Mouse (Mus musculus): ENCODE measurements around the gene Sh2b3. TPM values are rescaled to one million over a fixed set of nuclear protein-coding genes. Genes with fewer than 3 reads are reported as not detected.
A peak's percentile ranks its signal among the peaks of the same experiment; 100 is the strongest.

Sh2b3 gene
- 20.5 and 21.2 TPM in 2 replicates for polyA plus RNA-seq (2015; fragmentation: Nextera tagmentation; extraction: Ambion mirVana)

DNA sequence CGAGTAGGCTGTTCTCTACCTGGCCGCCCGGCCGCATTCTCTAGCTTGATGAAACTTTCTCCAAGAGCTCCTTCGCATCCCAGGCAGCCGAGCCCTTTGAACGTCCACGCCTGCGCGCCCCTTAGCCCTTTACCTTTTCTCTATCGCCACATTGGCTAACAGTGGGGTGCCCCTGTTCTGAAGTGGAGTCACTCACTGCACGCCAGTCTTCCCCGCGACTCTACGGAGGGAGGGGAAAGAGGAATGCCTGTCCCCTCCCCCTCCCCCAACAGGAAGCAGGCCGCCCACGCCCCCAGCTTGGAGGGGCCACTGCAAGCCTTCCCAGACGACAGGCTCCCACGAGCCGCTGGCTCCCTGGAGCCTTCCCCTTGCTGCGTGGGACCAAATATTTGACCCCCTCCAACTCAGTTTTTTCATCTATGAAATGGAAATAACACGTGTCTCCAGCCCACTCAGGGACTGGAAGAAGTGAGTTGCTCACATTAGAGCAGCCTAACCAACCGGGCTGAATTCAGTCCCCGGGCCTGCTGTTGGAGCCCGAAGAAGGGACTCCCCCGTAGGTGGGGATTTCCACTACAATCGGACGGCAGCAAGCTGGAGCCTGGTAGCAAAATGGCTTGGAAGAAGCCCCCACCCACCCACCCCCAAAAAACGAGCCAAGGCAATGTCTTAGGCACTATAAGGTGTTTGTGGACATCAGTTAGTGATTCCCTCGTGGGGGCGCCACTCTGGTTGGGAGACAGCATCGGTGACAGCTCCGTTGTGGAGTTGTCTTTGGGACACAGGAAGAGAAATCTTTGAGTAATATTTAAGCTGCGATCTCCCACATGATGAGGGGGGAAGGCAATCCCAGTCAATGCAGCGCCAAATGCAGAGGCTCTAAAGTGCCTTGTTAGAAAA is at the start of gene Sh2b3:
Gene Sh2b3 (minus strand): TSS at position 206 of the 900 bp plus-strand sequence.
- 2% methylated on average over 35 of the region's 35 CpGs for WGBS
- peaks cover 63% of the 10 kb centered on the region for H3K4me1 ChIP-seq
- peak within 1 kb of the TSS; percentile 88 for H3K27ac ChIP-seq

DNA sequence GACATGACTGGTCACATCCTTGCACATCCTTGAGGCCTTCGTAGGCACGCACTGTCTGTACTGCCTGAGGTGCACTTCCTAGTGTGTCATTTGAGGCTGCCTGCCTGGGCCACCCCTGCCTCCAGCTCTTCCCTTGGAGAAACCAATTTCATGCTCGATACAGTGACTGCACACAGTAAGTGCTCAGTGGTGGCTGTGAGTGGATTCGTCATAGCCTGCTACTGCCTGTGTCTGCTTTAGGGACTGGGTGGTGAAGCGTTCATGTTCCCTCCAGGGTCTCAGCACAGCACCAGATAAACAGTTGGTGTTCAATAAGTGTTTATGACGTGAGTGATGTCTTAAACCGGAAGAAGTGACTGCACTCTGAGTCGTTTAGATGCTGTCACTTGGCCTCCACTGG is 45.9 kb upstream of the Sh2b3 start:
- no peaks in the 10 kb centered on the region for H3K9me3 ChIP-seq
- H3K4me1 ChIP-seq: no peaks in the 10 kb centered on the region
- no peaks in the 10 kb centered on the region for H3K36me3 ChIP-seq
- H3K4me3 ChIP-seq: no peak overlapping the region
- no peak overlapping the region for H3K4me2 ChIP-seq
- H3K27me3 ChIP-seq: no peaks in the 10 kb centered on the region
- no peak for ATAC-seq (ENCODE audit: borderline replicate concordance, extremely low read depth, low FRiP score, low TSS enrichment)
- H3K9ac ChIP-seq: no peak overlapping the region
- WGBS: 64% methylated on average over 8 of the region's 8 CpGs
- no peak overlapping the region for H3K27ac ChIP-seq

More for the DNA sequence above, at the start of gene Sh2b3:
- ATAC-seq (ENCODE audit: borderline replicate concordance, extremely low read depth, low FRiP score, low TSS enrichment): peak; percentile 13; the same call in 1 of the 2 replicates
- Histone ChIP-seq H3K9ac (peak within 1 kb of the TSS; percentile 67), H3K4me3 (peak within 1 kb of the TSS; percentile 87), H3K27me3 (0 out of 2 replicates have a peak, but pooled peaks cover 3% of the 10 kb centered on the region), H3K36me3 (no peaks in the 10 kb centered on the region), H3K4me2 (peak within 1 kb of the TSS; percentile 83), H3K9me3 (no peaks in the 10 kb centered on the region)

DNA sequence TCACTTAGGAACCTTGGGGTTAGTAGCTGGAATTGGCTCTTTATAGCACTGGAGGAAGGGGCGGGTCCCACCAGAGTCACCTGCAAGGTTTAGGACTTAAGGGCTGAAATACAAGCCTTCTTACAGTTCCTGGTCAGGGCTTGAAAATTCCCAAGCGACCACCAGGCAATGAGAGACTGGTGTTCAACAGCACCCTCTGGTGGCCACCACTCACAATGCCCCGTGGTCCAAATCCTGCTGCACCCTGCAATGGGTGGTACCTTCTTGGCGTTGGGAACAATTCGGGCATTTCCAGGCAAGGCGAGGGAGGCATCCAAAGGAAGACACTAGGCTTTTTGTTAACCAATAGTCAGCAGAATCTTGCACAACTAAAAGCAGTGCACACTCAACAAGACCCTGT is 41.8 kb upstream of the Sh2b3 start:
- no peak overlapping the region for H3K4me3 ChIP-seq
- H3K27me3 ChIP-seq: no peaks in the 10 kb centered on the region
- H3K4me2 ChIP-seq: no peak overlapping the region
- no peak overlapping the region for H3K9ac ChIP-seq
- no peak overlapping the region for H3K27ac ChIP-seq
- no peaks in the 10 kb centered on the region for H3K36me3 ChIP-seq
- no peak for ATAC-seq (ENCODE audit: borderline replicate concordance, extremely low read depth, low FRiP score, low TSS enrichment)
- H3K4me1 ChIP-seq: no peaks in the 10 kb centered on the region
- H3K9me3 ChIP-seq: no peaks in the 10 kb centered on the region
- 58% methylated on average over 6 of the region's 6 CpGs for WGBS

DNA sequence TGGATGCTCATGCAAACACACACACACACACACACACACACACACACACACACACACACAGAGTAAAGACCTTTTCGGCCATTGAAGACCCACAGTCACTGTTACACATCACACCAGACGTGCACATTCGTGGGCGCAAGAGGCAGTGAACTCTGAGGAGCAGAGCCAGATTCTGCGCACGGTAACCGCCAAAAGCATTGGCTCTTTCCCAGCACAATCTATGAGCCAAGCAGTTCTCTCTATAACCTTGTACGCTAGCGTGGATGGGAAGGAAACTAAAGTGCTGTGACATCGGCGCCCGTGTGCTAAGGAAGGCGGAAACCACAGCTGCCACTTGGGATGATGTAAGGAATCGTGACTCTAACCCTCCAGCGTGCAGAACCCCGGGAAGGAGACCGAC is 41.3 kb upstream of the Sh2b3 start:
- WGBS: 79% methylated on average over 17 of the region's 17 CpGs

DNA sequence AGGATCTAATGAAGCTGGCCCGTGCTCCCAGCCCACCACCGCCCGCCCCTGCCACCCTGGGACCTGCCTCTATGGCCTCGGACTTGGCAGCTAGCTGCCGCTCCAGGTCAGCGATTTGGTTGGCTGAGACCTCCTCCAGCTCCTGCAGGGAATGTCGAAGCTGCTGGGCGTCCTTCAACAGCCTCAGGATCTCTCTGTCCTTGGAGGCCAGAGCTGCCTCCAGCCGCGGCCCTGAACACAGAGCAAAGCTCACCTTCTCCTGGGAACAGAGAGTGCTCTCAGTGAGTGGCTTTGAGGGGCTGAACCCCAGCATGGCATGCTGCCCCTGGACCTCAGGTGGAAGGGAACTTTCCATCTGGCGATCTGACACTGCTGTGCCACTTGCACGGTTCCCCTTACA is 39.5 kb upstream of the Sh2b3 start:
- no peaks in the 10 kb centered on the region for H3K36me3 ChIP-seq
- H3K27me3 ChIP-seq: no peaks in the 10 kb centered on the region
- H3K9me3 ChIP-seq: no peaks in the 10 kb centered on the region
- ATAC-seq (ENCODE audit: borderline replicate concordance, extremely low read depth, low FRiP score, low TSS enrichment): no peak
- H3K4me2 ChIP-seq: no peak overlapping the region
- H3K27ac ChIP-seq: no peak overlapping the region
- H3K4me3 ChIP-seq: no peak overlapping the region
- H3K4me1 ChIP-seq: no peaks in the 10 kb centered on the region
- 82% methylated on average over 12 of the region's 12 CpGs for WGBS
- no peak overlapping the region for H3K9ac ChIP-seq

More for the DNA sequence above, 41.3 kb upstream of the Sh2b3 start:
- Histone ChIP-seq H3K9me3 (no peaks in the 10 kb centered on the region), H3K9ac (no peak overlapping the region), H3K27ac (no peak overlapping the region), H3K4me3 (no peak overlapping the region), H3K27me3 (no peaks in the 10 kb centered on the region), H3K4me2 (no peak overlapping the region), H3K36me3 (no peaks in the 10 kb centered on the region), H3K4me1 (no peaks in the 10 kb centered on the region)
- ATAC-seq (ENCODE audit: borderline replicate concordance, extremely low read depth, low FRiP score, low TSS enrichment): no peak

DNA sequence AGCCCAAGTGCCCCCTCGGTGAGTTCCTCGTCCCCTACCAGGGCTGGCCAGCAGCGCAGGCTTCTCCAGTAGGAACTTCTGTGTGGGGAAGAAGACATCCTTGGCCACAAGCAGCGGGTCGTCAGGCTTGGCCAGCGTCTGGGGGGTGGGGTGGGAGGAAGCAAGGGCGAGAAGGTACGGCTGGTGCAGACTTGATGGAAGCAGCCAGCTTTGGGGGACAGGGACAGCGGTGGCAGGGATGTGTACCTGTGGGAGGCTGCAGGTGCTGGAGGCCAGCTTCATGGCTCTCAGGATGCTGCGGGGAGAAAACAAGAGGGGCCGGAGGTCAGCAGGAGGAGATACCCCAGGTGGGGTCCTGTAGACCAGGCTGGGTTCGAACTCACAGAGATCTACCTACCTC is 37.6 kb upstream of the Sh2b3 start:
- Histone ChIP-seq H3K9me3 (no peaks in the 10 kb centered on the region), H3K4me1 (no peaks in the 10 kb centered on the region), H3K9ac (no peak overlapping the region), H3K27me3 (no peaks in the 10 kb centered on the region), H3K4me2 (no peak overlapping the region), H3K27ac (no peak overlapping the region), H3K36me3 (no peaks in the 10 kb centered on the region), H3K4me3 (no peak overlapping the region)
- no peak for ATAC-seq (ENCODE audit: borderline replicate concordance, extremely low read depth, low FRiP score, low TSS enrichment)
- 78% methylated on average over 12 of the region's 12 CpGs for WGBS

DNA sequence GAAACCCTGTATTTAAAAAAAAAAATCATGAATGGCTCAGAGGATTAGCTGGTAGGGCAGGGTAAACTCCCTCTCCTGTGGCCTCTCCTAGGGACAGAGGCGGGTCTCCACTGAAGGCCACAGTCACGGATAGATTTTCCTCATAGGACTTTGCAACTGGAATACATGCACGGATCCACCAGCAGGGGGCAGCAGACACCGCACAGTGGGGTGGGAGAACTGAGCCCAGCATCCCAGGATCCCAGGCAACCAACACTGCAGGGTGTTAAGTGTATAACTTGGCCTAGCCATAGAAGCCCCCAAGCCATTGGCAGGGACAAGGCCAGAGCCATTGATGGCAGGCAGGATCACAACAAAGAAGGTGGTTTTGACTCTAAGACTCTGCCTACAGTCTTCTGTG is 34.7 kb upstream of the Sh2b3 start:
- Histone ChIP-seq H3K9me3 (no peaks in the 10 kb centered on the region), H3K36me3 (no peaks in the 10 kb centered on the region), H3K27ac (no peak overlapping the region), H3K4me3 (no peak overlapping the region), H3K27me3 (no peaks in the 10 kb centered on the region), H3K4me1 (no peaks in the 10 kb centered on the region), H3K4me2 (no peak overlapping the region), H3K9ac (no peak overlapping the region)
- 13% methylated on average over 4 of the region's 4 CpGs for WGBS
- ATAC-seq (ENCODE audit: borderline replicate concordance, extremely low read depth, low FRiP score, low TSS enrichment): 0 out of 2 replicates have a peak, but pooled peaks have one; percentile 35

DNA sequence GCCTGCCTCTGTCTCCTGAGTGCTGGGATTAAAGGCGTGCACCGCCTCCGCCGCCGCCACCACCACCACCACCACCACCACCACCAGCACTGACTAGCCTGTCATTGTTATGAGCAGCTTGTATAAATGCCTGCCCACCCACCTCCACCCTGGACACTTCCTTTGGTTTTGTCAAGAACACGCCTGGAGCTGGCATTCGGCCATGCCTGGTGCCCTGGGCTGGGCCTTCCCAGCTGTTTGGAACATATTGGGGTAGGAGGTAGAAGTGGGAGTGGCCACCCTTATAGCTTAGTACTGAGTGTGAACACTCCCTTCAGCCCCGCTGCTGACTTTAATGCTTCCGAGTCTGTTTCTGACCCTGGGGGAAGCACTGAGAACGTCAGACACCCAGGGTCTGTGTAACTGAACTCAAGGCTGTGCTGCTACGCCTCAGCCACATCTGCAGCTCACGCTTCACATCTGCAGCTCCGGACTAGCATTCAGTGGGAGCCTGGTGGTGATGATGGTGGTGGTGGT is 34.1 kb upstream of the Sh2b3 start:
- H3K4me3 ChIP-seq: no peak overlapping the region
- H3K9ac ChIP-seq: no peak overlapping the region
- no peaks in the 10 kb centered on the region for H3K4me1 ChIP-seq
- WGBS: 79% methylated on average over 13 of the region's 13 CpGs
- H3K36me3 ChIP-seq: no peaks in the 10 kb centered on the region
- H3K9me3 ChIP-seq: no peaks in the 10 kb centered on the region
- no peak; the same call in 1 of the 2 replicates for ATAC-seq (ENCODE audit: borderline replicate concordance, extremely low read depth, low FRiP score, low TSS enrichment)
- no peaks in the 10 kb centered on the region for H3K27me3 ChIP-seq
- no peak overlapping the region for H3K4me2 ChIP-seq
- peak overlapping the region; percentile 15; the same call in 1 of the 2 replicates for H3K27ac ChIP-seq

DNA sequence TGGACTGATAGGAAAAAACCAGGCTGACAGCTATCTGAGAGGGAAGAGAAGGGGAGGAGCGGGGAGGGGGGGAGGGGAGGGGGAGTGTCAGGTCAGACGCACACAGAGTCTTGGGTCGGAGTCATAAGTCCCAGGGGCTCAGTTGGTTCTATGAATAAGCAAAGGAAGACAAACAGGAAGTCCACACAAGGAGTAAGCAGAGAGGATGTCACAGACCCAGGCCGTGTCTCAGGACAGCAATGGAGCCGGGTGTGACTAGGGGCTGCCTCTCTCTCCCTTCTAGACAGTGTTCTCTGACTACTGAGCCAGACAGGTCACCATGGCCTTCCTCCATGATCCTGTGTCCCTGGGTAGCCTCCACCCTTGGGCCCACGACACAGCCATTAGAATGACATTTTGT is 33.4 kb upstream of the Sh2b3 start:
- no peak overlapping the region for H3K4me3 ChIP-seq
- H3K4me2 ChIP-seq: no peak overlapping the region
- no peaks in the 10 kb centered on the region for H3K36me3 ChIP-seq
- H3K4me1 ChIP-seq: no peaks in the 10 kb centered on the region
- no peak for ATAC-seq (ENCODE audit: borderline replicate concordance, extremely low read depth, low FRiP score, low TSS enrichment)
- H3K27ac ChIP-seq: peak overlapping the region; percentile 15; the same call in 1 of the 2 replicates
- 51% methylated on average over 6 of the region's 6 CpGs for WGBS
- no peaks in the 10 kb centered on the region for H3K9me3 ChIP-seq
- no peak overlapping the region for H3K9ac ChIP-seq
- no peaks in the 10 kb centered on the region for H3K27me3 ChIP-seq

DNA sequence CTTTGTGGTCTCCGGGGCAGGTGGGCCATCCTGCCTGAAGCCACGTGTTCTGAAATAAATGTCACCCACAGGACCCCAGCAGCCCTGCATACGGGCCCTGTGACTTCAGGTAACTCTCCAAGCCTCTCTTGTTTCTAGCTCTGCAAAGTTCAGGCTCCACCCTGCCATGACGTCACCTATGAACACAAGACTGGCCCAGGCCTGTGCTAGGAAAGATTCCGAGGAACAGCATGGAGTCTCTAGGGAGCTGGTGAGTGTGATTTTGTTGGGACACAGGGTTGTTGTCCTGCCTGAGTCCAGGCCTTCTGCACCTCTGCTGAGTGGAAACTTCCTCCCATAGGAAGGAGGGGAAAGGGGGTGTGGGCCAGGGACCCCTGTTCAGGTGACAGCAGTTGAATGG is 30.5 kb upstream of the Sh2b3 start:
- WGBS: 60% methylated on average over 5 of the region's 5 CpGs
- Histone ChIP-seq H3K27ac (no peak overlapping the region), H3K4me3 (no peak overlapping the region), H3K36me3 (no peaks in the 10 kb centered on the region), H3K9me3 (no peaks in the 10 kb centered on the region), H3K27me3 (no peaks in the 10 kb centered on the region), H3K4me2 (no peak overlapping the region), H3K4me1 (no peaks in the 10 kb centered on the region), H3K9ac (no peak overlapping the region)
- no peak for ATAC-seq (ENCODE audit: borderline replicate concordance, extremely low read depth, low FRiP score, low TSS enrichment)

DNA sequence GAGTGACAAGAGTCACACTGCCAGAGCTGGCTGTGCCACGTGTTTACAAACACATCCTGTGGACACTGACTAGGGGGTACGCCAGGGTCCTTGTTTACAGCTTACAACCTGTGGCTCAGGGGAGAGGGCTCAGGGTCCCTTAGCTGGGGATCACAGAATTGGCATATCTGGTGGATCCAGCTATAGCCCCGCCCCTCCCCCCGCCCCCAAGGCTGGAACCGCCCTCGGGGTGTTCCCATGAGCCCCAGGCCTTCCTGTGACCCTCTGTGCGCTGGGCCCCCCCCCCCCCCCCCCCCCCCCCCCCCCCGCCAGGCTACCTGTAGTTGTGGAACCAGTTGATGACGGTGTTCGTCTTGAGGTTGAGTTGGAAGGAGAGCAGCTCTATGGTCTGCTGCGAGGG is 26.9 kb upstream of the Sh2b3 start:
- H3K27ac ChIP-seq: no peak overlapping the region
- no peak overlapping the region for H3K9ac ChIP-seq
- peak overlapping the region; percentile 46 for H3K4me2 ChIP-seq
- WGBS: 9% methylated on average over 5 of the region's 11 CpGs
- no peaks in the 10 kb centered on the region for H3K4me1 ChIP-seq
- no peaks in the 10 kb centered on the region for H3K9me3 ChIP-seq
- 0 out of 2 replicates have a peak overlapping the region, but pooled peaks have one; percentile 12 for H3K4me3 ChIP-seq
- no peaks in the 10 kb centered on the region for H3K36me3 ChIP-seq
- peak; percentile 16; the same call in 1 of the 2 replicates for ATAC-seq (ENCODE audit: borderline replicate concordance, extremely low read depth, low FRiP score, low TSS enrichment)
- H3K27me3 ChIP-seq: no peaks in the 10 kb centered on the region

DNA sequence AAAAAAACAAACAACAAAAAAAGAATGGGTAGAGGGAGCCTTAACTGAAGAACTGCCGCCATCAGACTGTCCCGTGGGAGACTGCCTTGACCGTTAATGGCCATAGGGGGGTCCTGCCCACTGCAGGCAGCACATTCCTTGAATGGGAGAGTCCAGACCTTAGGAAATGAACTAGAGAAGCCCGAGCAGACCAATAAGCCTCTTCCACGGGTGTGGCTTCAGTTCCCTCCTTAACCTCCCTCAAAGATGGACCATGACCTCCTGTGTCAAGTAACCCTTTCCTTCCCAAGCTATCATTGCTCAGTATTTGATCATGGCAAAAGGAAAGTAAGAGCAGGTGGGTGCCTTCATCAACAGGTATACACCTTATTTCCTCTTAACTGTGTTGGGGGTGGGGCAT is 24.5 kb upstream of the Sh2b3 start:
- Histone ChIP-seq H3K4me2 (no peak overlapping the region), H3K4me1 (no peaks in the 10 kb centered on the region), H3K27ac (no peak overlapping the region), H3K36me3 (no peaks in the 10 kb centered on the region), H3K27me3 (no peaks in the 10 kb centered on the region), H3K9ac (no peak overlapping the region), H3K4me3 (no peak overlapping the region), H3K9me3 (no peaks in the 10 kb centered on the region)
- ATAC-seq (ENCODE audit: borderline replicate concordance, extremely low read depth, low FRiP score, low TSS enrichment): no peak
- 37% methylated on average over 5 of the region's 5 CpGs for WGBS
